ENCODE assay signal across 9 mouse cellular contexts in genomic region chr14:78677852-78678588, GRCm38 (mm10). TPM values are rescaled to one million over a fixed set of nuclear protein-coding genes. Genes with fewer than 3 reads are reported as not detected.
DNase-seq lines count a peak whose midpoint lies in the region; ATAC-seq and TF ChIP-seq lines count a peak whose summit lies in the region.
"Had no signal": no experiment of that assay in that cellular context is flagged by ENCODE, and none has a peak within 500 bp of the region (broad histone marks: within the 10 kb centered on the region; RNA-seq: fewer than 3 reads in every experiment).

No protein-coding gene starts in this region.

- H3K4me2 ChIP-seq in midbrain, embryonic 14.5 days (ENCODE audit: low read length), result peak overlapping the region; percentile 17; the same call in 1 of the 2 replicates
- H3K4me2 ChIP-seq in midbrain, embryonic 11.5 days, result no peak overlapping the region
- H3K4me2 ChIP-seq in hindbrain, embryonic 12.5 days (replicated peaks), result no peak overlapping the region
- peak overlapping the region; percentile 13; the same call in 1 of the 2 replicates for H3K4me2 ChIP-seq in liver, postnatal 0 days (ENCODE audit: low read depth, low read length)
- no peak overlapping the region for H3K4me2 ChIP-seq in stomach, postnatal 0 days (replicated peaks; ENCODE audit: low read depth)
- H3K4me2 ChIP-seq: limb, embryonic 15.5 days had no signal

- no peak for TF ChIP-seq EP300 in liver, postnatal 0 days (IDR thresholded peaks at IDR 0.05; ENCODE audit: low read depth)
- no peak for TF ChIP-seq EP300 in stomach, postnatal 0 days (optimal IDR thresholded peaks at IDR 0.05)

- H3K4me3 ChIP-seq in midbrain, embryonic 14.5 days (replicated peaks; ENCODE audit: low read depth, low read length), result no peak overlapping the region
- H3K4me3 ChIP-seq in midbrain, embryonic 11.5 days (ENCODE audit: low read depth, low read length), result no peak overlapping the region
- no peak overlapping the region for H3K4me3 ChIP-seq in hindbrain, embryonic 12.5 days
- H3K4me3 ChIP-seq in liver, postnatal 0 days (ENCODE audit: low read depth, low read length), result no peak overlapping the region
- no peak overlapping the region for H3K4me3 ChIP-seq in stomach, postnatal 0 days (ENCODE audit: low read depth, low read length)
- H3K4me3 ChIP-seq: limb, embryonic 15.5 days had no signal

- peak; percentile 19 for DNase-seq in adrenal gland, postnatal 10 days
- DNase-seq in adrenal gland, adult 18-20 months (ENCODE audit: low spot score in 2 of 2), result no peak
- peak; percentile 66 for DNase-seq in midbrain, embryonic 14.5 days
- no peak for DNase-seq in midbrain, embryonic 11.5 days (ENCODE audit: low spot score, missing footprints)
- no peak for DNase-seq in liver, postnatal 0 days
- no peak for DNase-seq in stomach, postnatal 0 days (ENCODE audit: low spot score)
- DNase-seq in cerebellum, postnatal 14 days, result no peak

- no peaks in the 10 kb centered on the region for H3K27me3 ChIP-seq in midbrain, embryonic 14.5 days (ENCODE audit: control insufficient read depth, insufficient read depth, low read length)
- H3K27me3 ChIP-seq in midbrain, embryonic 11.5 days (ENCODE audit: control insufficient read depth, insufficient read depth, low read length), result no peaks in the 10 kb centered on the region
- H3K27me3 ChIP-seq in hindbrain, embryonic 12.5 days, result no peaks in the 10 kb centered on the region
- no peaks in the 10 kb centered on the region for H3K27me3 ChIP-seq in liver, postnatal 0 days (ENCODE audit: insufficient read depth, low read length)
- H3K27me3 ChIP-seq in stomach, postnatal 0 days (ENCODE audit: control insufficient read depth, insufficient read depth, low read length), result no peaks in the 10 kb centered on the region
- H3K27me3 ChIP-seq: limb, embryonic 15.5 days had no signal

- H3K27ac ChIP-seq in midbrain, embryonic 14.5 days (replicated peaks; ENCODE audit: low read depth, low read length), result peak overlapping the region; percentile 45; the same call in 1 of the 2 replicates
- no peak overlapping the region for H3K27ac ChIP-seq in midbrain, embryonic 11.5 days (ENCODE audit: low read depth, low read length)
- H3K27ac ChIP-seq in hindbrain, embryonic 12.5 days, result peak overlapping the region; percentile 67
- H3K27ac ChIP-seq in liver, postnatal 0 days (ENCODE audit: low read depth), result no peak overlapping the region
- H3K27ac ChIP-seq in stomach, postnatal 0 days (replicated peaks), result 0 out of 2 replicates have a peak overlapping the region, but pooled peaks have one; percentile 37
- H3K27ac ChIP-seq: limb, embryonic 15.5 days had no signal

- H3K36me3 ChIP-seq in midbrain, embryonic 14.5 days (ENCODE audit: control insufficient read depth, insufficient read depth, low read length), result no peaks in the 10 kb centered on the region
- H3K36me3 ChIP-seq in midbrain, embryonic 11.5 days (ENCODE audit: control insufficient read depth, insufficient read depth, low read length), result no peaks in the 10 kb centered on the region
- no peaks in the 10 kb centered on the region for H3K36me3 ChIP-seq in hindbrain, embryonic 12.5 days
- no peaks in the 10 kb centered on the region for H3K36me3 ChIP-seq in liver, postnatal 0 days (replicated peaks; ENCODE audit: insufficient read depth, low read length)
- no peaks in the 10 kb centered on the region for H3K36me3 ChIP-seq in stomach, postnatal 0 days (ENCODE audit: control insufficient read depth, insufficient read depth, low read length)
- H3K36me3 ChIP-seq: limb, embryonic 15.5 days had no signal

- no peak for ATAC-seq in midbrain, embryonic 14.5 days (ENCODE audit: low FRiP score, low TSS enrichment)
- ATAC-seq in midbrain, embryonic 11.5 days (ENCODE audit: low FRiP score), result no peak
- ATAC-seq in hindbrain, embryonic 12.5 days (ENCODE audit: low FRiP score), result 0 out of 2 replicates have a peak, but pooled peaks have one; percentile 56
- ATAC-seq in liver, postnatal 0 days, result no peak
- ATAC-seq in stomach, postnatal 0 days (ENCODE audit: low FRiP score, low TSS enrichment), result no peak

- 29% methylated on average over 7 of the region's 7 CpGs for WGBS in midbrain, embryonic 14.5 days
- 37% methylated on average over 7 of the region's 7 CpGs for WGBS in midbrain, embryonic 11.5 days
- WGBS in hindbrain, embryonic 12.5 days, result 31% methylated on average over 7 of the region's 7 CpGs
- WGBS in liver, postnatal 0 days (ENCODE audit: insufficient replicate concordance), result 31% methylated on average over 7 of the region's 7 CpGs
- WGBS in stomach, postnatal 0 days, result 19% methylated on average over 7 of the region's 7 CpGs

- H3K4me1 ChIP-seq in midbrain, embryonic 14.5 days (ENCODE audit: control insufficient read depth, insufficient read depth, low read length), result peaks cover 8% of the 10 kb centered on the region; the same call in 1 of the 2 replicates
- H3K4me1 ChIP-seq in midbrain, embryonic 11.5 days (ENCODE audit: control insufficient read depth, insufficient read depth, low read length), result no peaks in the 10 kb centered on the region
- H3K4me1 ChIP-seq in hindbrain, embryonic 12.5 days, result peaks cover 11% of the 10 kb centered on the region
- peaks cover 7% of the 10 kb centered on the region for H3K4me1 ChIP-seq in liver, postnatal 0 days (ENCODE audit: insufficient read depth)
- H3K4me1 ChIP-seq in stomach, postnatal 0 days (replicated peaks; ENCODE audit: control insufficient read depth, insufficient read depth), result 0 out of 2 replicates have a peak, but pooled peaks cover 2% of the 10 kb centered on the region

- no peaks in the 10 kb centered on the region for H3K9me3 ChIP-seq in midbrain, embryonic 14.5 days (ENCODE audit: control insufficient read depth, low read length)
- H3K9me3 ChIP-seq in midbrain, embryonic 11.5 days (ENCODE audit: control insufficient read depth, low read length), result no peaks in the 10 kb centered on the region
- no peaks in the 10 kb centered on the region for H3K9me3 ChIP-seq in hindbrain, embryonic 12.5 days (replicated peaks)
- H3K9me3 ChIP-seq in liver, postnatal 0 days (ENCODE audit: low read length), result no peaks in the 10 kb centered on the region
- no peaks in the 10 kb centered on the region for H3K9me3 ChIP-seq in stomach, postnatal 0 days (ENCODE audit: control insufficient read depth, low read length)
- H3K9me3 ChIP-seq: limb, embryonic 15.5 days had no signal

- H3K9ac ChIP-seq in midbrain, embryonic 14.5 days (replicated peaks; ENCODE audit: low read length), result no peak overlapping the region
- H3K9ac ChIP-seq in midbrain, embryonic 11.5 days (ENCODE audit: low read length), result no peak overlapping the region
- no peak overlapping the region; the same call in 1 of the 2 replicates for H3K9ac ChIP-seq in hindbrain, embryonic 12.5 days
- no peak overlapping the region for H3K9ac ChIP-seq in liver, postnatal 0 days (replicated peaks)
- no peak overlapping the region for H3K9ac ChIP-seq in stomach, postnatal 0 days (ENCODE audit: low read length)
- H3K9ac ChIP-seq: limb, embryonic 15.5 days had no signal

- no peak for TF ChIP-seq CTCF in liver, postnatal 0 days (IDR thresholded peaks at IDR 0.05; ENCODE audit: low read depth)
- TF ChIP-seq CTCF in stomach, postnatal 0 days (IDR thresholded peaks at IDR 0.05; ENCODE audit: low read depth), result no peak

RNA-seq across cellular contexts. Expression of gene Dgkh, which starts 54.6 kb away (rescaled TPM):
- 10 to 100 TPM in 1 of 2 experiments, 1 to 10 TPM in 1; 9.8 to 11.9 TPM for total RNA-seq in adrenal gland, postnatal 10 days (2021)
- total RNA-seq in adrenal gland, adult 18-20 months (2021), result 10 to 100 TPM in 1 of 2 experiments, 1 to 10 TPM in 1; 7.5 to 10.8 TPM
- polyA plus RNA-seq in midbrain, embryonic 14.5 days (2014; fragmentation: Nextera tagmentation; extraction: Ambion mirVana), result 2.9 and 3.1 TPM in 2 replicates
- 1.7 and 1.8 TPM in 2 replicates for polyA plus RNA-seq in midbrain, embryonic 11.5 days (2014; fragmentation: Nextera tagmentation; extraction: Ambion mirVana)
- 2.8 and 3.6 TPM in 2 replicates for polyA plus RNA-seq in hindbrain, embryonic 12.5 days (2016; fragmentation: Nextera tagmentation; extraction: Ambion mirVana)
- polyA plus RNA-seq in liver, postnatal 0 days (2015; fragmentation: Nextera tagmentation; extraction: Ambion mirVana), result 0.33 and 0.48 TPM in 2 replicates
- polyA plus RNA-seq in stomach, postnatal 0 days (2015; fragmentation: Nextera tagmentation; extraction: Ambion mirVana), result 0.76 and 0.86 TPM in 2 replicates

Comparison
In these comparisons a context has a peak if more than half of its experiments do, and no peak if none do; other contexts are left out.
1. DNase-seq: peak in adrenal gland, postnatal 10 days (single experiment) and midbrain, embryonic 14.5 days (single experiment); none in adrenal gland, adult 18-20 months (0 of 2), midbrain, embryonic 11.5 days (single experiment), liver, postnatal 0 days (single experiment), stomach, postnatal 0 days (single experiment) and cerebellum, postnatal 14 days (0 of 2).
2. H3K27ac ChIP-seq: peak in midbrain, embryonic 14.5 days (single experiment), hindbrain, embryonic 12.5 days (single experiment) and stomach, postnatal 0 days (single experiment); none in midbrain, embryonic 11.5 days (single experiment) and liver, postnatal 0 days (single experiment).
3. H3K4me2 ChIP-seq: peak in midbrain, embryonic 14.5 days (single experiment) and liver, postnatal 0 days (single experiment); none in midbrain, embryonic 11.5 days (single experiment), hindbrain, embryonic 12.5 days (single experiment) and stomach, postnatal 0 days (single experiment).